Mouse (Mus musculus): Measurements from ENCODE around the gene Daxx. TPM values are rescaled to one million over a fixed set of nuclear protein-coding genes. Genes with fewer than 3 reads are reported as not detected.
"Not testable (repeated sequence)": the region's sequence is repeated elsewhere in the genome, so short reads cannot be mapped to it uniquely, and the experiment has no call there.

Gene Daxx
- polyA plus RNA-seq, 1 experiment from 2014 or later = 39.1 TPM

DNA sequence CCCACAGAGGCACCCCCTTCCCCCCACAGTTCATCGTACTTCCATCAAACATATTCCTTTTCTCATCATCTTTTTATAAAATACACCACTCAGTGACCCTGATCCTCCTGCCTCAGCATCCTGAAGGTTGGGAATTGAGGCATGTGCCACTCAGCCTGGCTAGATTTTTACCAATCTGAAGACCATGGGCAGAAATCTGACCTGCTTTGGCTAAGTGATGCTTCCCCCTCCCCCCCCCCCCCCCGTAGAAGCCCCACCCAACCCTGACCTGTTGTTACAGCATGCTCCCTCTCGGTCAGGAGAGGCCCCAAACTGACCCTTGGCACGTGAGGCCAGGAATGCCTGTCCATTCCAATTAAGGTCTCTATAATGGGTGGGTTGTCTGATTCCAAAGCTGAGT lies 4.4 kb upstream of the Daxx start, which contains the start of gene Platr17:
Platr17 (plus strand) TSS at position 301 of the 400 bp plus-strand sequence.
- H3K36me3 ChIP-seq; ATAC-seq (ENCODE audit: insufficient read depth, low FRiP score, low read depth); H3K4me2 ChIP-seq; H3K27ac ChIP-seq; H3K4me1 ChIP-seq; H3K9ac ChIP-seq; H3K4me3 ChIP-seq (replicated peaks); H3K9me3 ChIP-seq; H3K27me3 ChIP-seq (replicated peaks): not testable (repeated sequence)
- 55% methylated on average over 2 of the region's 4 CpGs for WGBS

DNA sequence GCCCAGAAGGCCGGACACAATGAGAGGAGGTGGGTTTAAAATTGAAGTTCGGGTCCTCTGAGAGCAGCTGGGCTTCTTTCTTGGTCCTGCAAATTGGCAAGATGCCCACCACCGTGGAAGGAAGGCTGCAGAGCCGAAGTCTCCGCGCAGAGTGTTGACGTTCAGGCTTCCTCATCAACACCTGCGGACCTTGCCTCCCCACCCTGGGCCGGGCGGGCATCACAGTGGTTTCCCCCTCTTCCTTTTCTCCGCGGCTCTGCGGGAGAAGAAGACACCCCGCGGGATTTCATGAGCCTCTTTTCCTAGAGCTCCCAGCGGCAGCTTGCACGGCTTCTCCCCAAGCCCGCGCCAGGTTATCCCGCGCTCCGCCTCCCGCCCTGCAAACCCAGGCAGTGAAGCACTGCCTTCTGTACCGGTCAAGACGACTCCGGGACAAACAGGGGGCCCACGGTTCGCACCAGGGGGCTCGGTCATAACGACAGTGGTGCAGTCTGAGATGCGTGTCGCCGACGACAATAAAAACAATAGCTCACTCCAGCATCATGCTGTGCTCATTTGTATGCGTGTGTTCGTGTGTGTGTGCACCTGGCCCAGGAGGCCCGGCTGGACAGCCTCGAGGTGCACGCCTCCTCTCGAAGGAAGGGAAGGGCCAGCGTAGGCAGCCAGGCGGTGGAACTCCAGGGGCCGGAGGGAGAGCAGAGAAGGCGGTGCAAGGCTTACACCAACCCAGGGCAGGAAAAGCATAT lies 710 bp upstream of the Daxx start:
- Histone ChIP-seq H3K4me2 (peak overlapping the region; percentile 98), H3K9ac (peak overlapping the region; percentile 52), H3K36me3 (peaks cover 20% of the 10 kb centered on the region), H3K9me3 (no peaks in the 10 kb centered on the region), H3K4me1 (peaks cover 16% of the 10 kb centered on the region), H3K27ac (peak overlapping the region; percentile 95), H3K27me3 (replicated peaks) (no peaks in the 10 kb centered on the region), H3K4me3 (replicated peaks) (peak overlapping the region; percentile 82)
- WGBS = 1% methylated on average over 43 of the region's 44 CpGs
- ATAC-seq (ENCODE audit: insufficient read depth, low FRiP score, low read depth) = peak; percentile 48

DNA sequence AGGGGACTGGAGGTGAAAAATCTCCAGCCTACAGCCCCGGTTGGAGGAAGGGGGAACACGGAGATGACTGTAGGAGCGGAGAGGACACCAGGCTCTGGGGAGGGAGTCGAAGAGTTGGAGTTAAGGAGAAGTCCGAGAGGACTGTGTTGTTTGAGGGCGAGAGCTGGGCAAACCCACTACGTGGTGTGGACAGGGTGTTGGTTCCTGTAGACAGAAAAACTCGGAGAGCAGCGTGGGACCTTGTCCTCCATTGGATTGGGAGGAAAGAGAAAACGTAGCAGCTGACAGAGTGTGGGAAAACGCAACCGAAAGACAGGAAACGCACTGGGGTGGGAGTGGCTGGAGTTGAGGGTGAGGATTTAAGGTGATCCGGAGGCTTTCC lies 646 bp downstream of the Daxx start:
- Histone ChIP-seq H3K27me3 (replicated peaks) (no peaks in the 10 kb centered on the region), H3K4me3 (replicated peaks) (peak overlapping the region; percentile 82), H3K4me2 (peak overlapping the region; percentile 78), H3K9ac (peak overlapping the region; percentile 94), H3K4me1 (peaks cover 17% of the 10 kb centered on the region), H3K27ac (peak overlapping the region; percentile 95), H3K9me3 (no peaks in the 10 kb centered on the region), H3K36me3 (peaks cover 26% of the 10 kb centered on the region)
- no peak for ATAC-seq (ENCODE audit: insufficient read depth, low FRiP score, low read depth)
- WGBS = 0% methylated on average over 14 of the region's 14 CpGs

DNA sequence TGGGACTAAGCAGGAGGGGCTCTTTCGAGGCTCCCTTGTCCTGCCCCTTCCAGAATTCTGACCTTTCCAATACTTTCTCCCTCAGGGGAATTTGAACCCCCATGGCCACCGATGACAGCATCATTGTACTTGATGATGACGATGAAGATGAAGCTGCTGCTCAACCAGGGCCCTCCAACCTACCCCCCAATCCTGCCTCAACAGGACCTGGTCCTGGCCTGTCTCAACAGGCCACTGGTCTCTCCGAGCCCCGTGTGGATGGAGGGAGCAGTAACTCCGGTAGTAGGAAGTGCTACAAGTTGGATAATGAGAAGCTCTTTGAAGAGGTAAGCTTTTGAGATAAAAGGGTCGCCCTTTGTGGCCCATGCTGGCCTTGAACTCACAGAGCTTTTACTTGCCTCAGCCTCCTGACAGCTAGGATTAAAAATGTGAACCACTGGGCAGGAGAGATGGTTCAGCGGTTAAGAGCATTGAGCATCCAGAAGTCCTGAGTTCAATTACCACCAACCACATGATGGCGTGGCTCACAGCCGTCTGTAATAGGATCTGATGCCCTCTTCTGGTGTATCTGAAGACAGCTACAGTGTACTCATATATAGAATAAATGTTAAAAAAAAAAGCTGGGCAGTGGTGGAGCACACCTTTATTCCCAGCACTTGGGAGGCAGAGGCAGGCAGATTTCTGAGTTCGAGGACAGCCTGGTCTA lies 1.3 kb downstream of the Daxx start:
- WGBS = 41% methylated on average over 11 of the region's 11 CpGs
- Histone ChIP-seq H3K36me3 (peaks cover 26% of the 10 kb centered on the region), H3K27me3 (replicated peaks) (no peaks in the 10 kb centered on the region), H3K4me1 (peaks cover 21% of the 10 kb centered on the region), H3K4me3 (replicated peaks) (peak overlapping the region; percentile 82), H3K9me3 (no peaks in the 10 kb centered on the region), H3K4me2 (peak overlapping the region; percentile 78), H3K27ac (peak overlapping the region; percentile 95), H3K9ac (peak overlapping the region; percentile 94)
- no peak for ATAC-seq (ENCODE audit: insufficient read depth, low FRiP score, low read depth)

DNA sequence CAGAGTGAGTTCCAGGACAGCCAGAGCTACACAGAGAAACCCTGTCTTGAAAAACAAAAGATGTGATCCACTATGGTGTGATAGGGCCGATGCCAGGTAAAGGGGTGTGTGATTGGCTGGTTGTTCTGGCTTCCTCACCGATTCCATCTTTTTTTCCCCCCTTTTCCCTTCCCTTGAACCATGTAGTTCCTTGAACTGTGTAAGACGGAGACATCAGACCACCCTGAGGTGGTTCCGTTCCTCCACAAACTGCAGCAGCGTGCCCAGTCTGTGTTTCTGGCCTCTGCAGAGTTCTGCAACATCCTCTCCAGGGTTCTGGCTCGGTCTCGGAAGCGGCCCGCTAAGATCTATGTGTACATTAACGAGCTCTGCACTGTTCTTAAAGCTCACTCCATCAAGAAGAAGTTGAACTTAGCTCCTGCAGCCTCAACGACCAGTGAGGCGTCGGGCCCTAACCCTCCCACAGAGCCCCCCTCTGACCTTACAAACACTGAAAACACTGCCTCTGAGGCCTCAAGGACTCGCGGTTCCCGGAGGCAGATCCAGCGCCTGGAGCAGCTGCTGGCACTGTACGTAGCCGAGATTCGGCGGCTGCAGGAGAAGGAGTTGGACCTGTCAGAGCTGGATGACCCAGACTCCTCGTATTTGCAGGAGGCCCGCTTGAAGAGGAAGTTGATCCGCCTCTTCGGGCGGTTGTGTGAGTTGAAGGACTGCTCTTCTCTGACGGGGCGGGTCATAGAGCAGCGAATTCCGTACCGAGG lies 2.0 kb downstream of the Daxx start:
- Histone ChIP-seq H3K4me3 (replicated peaks) (no peak overlapping the region), H3K4me1 (peaks cover 21% of the 10 kb centered on the region), H3K4me2 (no peak overlapping the region), H3K27ac (no peak overlapping the region), H3K9ac (no peak overlapping the region), H3K27me3 (replicated peaks) (no peaks in the 10 kb centered on the region), H3K9me3 (no peaks in the 10 kb centered on the region), H3K36me3 (peaks cover 26% of the 10 kb centered on the region)
- 91% methylated on average over 31 of the region's 31 CpGs for WGBS
- ATAC-seq (ENCODE audit: insufficient read depth, low FRiP score, low read depth) = no peak

DNA sequence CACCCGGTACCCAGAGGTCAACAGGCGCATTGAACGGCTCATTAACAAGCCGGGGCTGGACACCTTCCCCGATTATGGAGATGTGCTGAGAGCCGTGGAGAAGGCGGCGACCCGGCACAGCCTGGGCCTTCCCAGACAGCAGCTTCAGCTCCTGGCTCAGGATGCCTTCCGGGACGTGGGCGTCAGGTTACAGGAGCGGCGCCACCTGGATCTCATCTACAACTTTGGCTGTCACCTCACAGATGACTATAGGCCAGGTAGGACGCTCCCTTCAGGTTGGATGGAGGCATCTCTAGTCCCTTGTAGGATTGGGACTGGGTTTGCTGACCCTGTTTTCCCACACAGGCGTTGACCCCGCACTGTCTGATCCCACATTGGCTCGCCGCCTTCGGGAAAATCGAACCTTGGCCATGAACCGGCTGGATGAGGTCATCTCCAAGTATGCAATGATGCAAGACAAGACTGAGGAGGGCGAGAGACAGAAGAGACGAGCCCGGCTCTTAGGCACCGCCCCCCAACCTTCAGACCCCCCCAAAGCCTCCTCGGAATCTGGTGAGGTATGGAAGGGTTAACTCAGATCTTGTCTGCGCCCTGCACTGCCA lies 2.7 kb downstream of the Daxx start:
- no peaks in the 10 kb centered on the region for H3K27me3 ChIP-seq (replicated peaks)
- peaks cover 24% of the 10 kb centered on the region for H3K4me1 ChIP-seq
- H3K4me3 ChIP-seq (replicated peaks) = no peak overlapping the region
- H3K36me3 ChIP-seq = peaks cover 27% of the 10 kb centered on the region
- H3K4me2 ChIP-seq = no peak overlapping the region
- WGBS = 89% methylated on average over 28 of the region's 28 CpGs
- no peak for ATAC-seq (ENCODE audit: insufficient read depth, low FRiP score, low read depth)
- H3K9ac ChIP-seq = no peak overlapping the region
- H3K9me3 ChIP-seq = no peaks in the 10 kb centered on the region
- H3K27ac ChIP-seq = no peak overlapping the region

DNA sequence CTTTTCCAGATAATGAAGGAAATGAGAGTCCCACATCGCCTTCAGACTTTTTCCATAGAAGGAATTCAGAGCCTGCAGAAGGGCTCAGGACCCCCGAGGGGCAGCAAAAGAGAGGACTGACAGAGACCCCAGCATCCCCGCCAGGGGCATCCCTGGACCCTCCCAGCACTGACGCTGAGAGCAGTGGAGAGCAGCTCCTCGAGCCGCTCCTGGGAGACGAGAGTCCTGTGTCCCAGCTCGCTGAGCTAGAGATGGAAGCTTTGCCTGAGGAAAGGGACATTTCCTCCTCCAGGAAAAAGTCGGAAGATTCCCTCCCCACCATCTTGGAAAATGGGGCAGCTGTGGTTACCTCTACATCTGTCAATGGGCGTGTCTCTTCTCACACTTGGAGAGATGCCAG lies 4.0 kb downstream of the Daxx start:
- no peak for ATAC-seq (ENCODE audit: insufficient read depth, low FRiP score, low read depth)
- H3K9me3 ChIP-seq = no peaks in the 10 kb centered on the region
- H3K4me2 ChIP-seq = no peak overlapping the region
- H3K27ac ChIP-seq = no peak overlapping the region
- H3K36me3 ChIP-seq = peaks cover 40% of the 10 kb centered on the region
- no peaks in the 10 kb centered on the region for H3K27me3 ChIP-seq (replicated peaks)
- H3K4me1 ChIP-seq = peaks cover 29% of the 10 kb centered on the region
- H3K9ac ChIP-seq = no peak overlapping the region
- no peak overlapping the region for H3K4me3 ChIP-seq (replicated peaks)
- 91% methylated on average over 10 of the region's 10 CpGs for WGBS

DNA sequence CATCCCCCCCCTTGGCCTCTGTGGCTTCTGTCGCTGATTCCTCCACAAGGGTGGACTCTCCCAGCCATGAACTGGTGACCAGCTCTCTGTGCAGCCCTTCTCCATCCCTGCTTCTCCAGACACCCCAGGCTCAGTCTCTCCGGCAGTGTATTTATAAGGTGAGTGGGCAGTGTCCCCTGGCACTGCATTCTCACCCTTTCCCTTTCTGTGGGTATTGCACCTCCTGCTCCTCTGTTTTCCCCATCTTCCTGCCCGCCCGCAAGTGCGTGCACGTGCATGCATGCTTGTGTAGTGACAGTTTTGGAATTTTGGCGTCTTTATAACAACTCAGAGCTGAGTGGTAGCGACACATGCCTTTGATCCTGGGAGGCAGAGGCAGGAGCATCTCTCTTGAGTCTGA lies 4.7 kb downstream of the Daxx start:
- no peak for ATAC-seq (ENCODE audit: insufficient read depth, low FRiP score, low read depth)
- no peak overlapping the region for H3K27ac ChIP-seq
- WGBS = 94% methylated on average over 8 of the region's 8 CpGs
- no peak overlapping the region for H3K4me2 ChIP-seq
- peaks cover 42% of the 10 kb centered on the region for H3K36me3 ChIP-seq
- no peak overlapping the region for H3K9ac ChIP-seq
- no peaks in the 10 kb centered on the region for H3K27me3 ChIP-seq (replicated peaks)
- H3K9me3 ChIP-seq = no peaks in the 10 kb centered on the region
- peaks cover 34% of the 10 kb centered on the region for H3K4me1 ChIP-seq
- no peak overlapping the region for H3K4me3 ChIP-seq (replicated peaks)

DNA sequence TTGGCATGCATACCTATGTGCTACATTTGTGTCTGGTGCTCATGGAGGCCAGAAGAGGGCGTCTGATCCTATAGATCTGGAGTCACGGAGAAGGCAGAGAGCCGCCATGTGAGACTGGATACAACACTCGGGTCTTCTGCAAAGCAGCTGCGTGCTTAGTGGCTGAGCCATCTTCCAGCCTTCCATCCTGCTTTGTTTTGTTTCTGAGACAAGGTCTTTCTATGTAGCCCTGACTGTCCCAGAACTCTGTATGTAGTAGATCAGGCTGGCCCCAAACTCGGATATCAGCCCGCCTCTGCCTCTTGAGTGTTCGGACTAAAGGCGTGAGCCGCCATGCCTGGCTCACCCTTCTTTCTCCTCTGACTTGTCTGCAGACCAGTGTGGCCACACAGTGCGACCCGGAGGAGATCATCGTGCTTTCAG lies 5.8 kb downstream of the Daxx start:
- peaks cover 38% of the 10 kb centered on the region for H3K4me1 ChIP-seq
- H3K36me3 ChIP-seq = peaks cover 42% of the 10 kb centered on the region
- 77% methylated on average over 13 of the region's 13 CpGs for WGBS
- no peak overlapping the region; the same call in 1 of the 2 replicates for H3K4me3 ChIP-seq (replicated peaks)
- peak overlapping the region; percentile 70 for H3K4me2 ChIP-seq
- H3K27ac ChIP-seq = 0 out of 2 replicates have a peak overlapping the region, but pooled peaks have one; percentile 87
- no peaks in the 10 kb centered on the region for H3K27me3 ChIP-seq (replicated peaks)
- H3K9ac ChIP-seq = no peak overlapping the region
- H3K9me3 ChIP-seq = no peaks in the 10 kb centered on the region
- no peak for ATAC-seq (ENCODE audit: insufficient read depth, low FRiP score, low read depth)

DNA sequence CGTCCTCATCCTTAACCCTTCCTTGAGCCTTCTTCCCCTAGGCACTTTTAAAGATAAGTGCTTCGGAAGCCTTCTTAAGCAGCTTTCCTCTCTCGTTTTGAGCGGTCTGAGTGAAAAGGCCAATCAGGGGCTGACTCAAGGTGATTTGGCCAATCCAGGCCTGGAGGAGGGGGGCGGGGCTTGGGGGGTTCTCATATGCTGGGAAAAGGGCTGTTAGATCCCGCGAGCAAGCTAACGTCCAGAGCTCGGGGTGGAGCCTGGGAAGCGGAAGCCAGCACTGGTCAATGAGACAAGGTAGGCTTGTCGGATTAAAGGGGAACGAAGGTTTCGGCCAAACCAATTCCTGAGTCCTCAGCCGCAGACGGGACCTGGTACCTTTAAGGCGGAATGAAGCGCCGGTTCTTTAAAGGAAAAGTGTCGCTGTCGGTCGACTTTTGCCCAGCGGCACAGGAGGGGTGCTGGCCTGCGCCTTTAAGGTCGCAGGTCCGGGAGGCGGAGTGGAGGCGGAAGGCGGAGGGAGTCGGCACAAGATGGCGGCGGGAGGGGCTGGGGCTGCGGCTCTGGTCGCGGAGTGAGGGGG lies 6.5 kb downstream of the Daxx start, which contains the start of the genes Tapbp and Zbtb22:
Tapbp (plus strand) TSS at position 229 of the 580 bp plus-strand sequence.
Zbtb22 (plus strand) TSS at position 234 of the 580 bp plus-strand sequence.
- H3K27ac ChIP-seq = peak within 1 kb of the TSS; percentile 87
- peak; percentile 91 for ATAC-seq (ENCODE audit: insufficient read depth, low FRiP score, low read depth)
- peaks cover 42% of the 10 kb centered on the region for H3K36me3 ChIP-seq
- H3K4me2 ChIP-seq = peak within 1 kb of the TSS; percentile 70
- H3K27me3 ChIP-seq (replicated peaks) = no peaks in the 10 kb centered on the region
- H3K9ac ChIP-seq = peak within 1 kb of the TSS; percentile 29; the same call in 1 of the 2 replicates
- no peaks in the 10 kb centered on the region for H3K9me3 ChIP-seq
- WGBS = under 1% methylated on average over 34 of the region's 34 CpGs
- peaks cover 30% of the 10 kb centered on the region for H3K4me1 ChIP-seq
- H3K4me3 ChIP-seq (replicated peaks) = peak within 1 kb of the TSS; percentile 58

DNA sequence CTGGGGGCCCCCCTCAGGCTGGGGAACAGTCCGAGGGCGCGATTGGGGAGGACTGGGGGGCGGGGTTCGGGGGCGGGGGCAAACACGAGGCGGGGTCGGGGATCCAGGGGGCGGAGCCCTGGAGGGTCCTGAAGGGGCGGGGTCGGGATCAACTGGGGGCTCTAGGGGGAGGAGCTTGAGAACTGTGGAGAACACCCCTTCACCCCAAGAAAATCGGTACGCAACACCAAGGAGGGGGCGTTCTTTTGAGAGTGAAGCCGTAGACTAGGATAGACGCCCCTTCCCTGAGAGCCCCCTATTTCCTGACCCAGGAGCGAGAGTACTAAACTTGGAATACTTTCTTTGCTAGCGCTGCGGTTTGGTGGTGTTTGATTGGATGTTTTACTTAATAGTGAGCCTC lies 7.1 kb downstream of the Daxx start:
- Histone ChIP-seq H3K4me1 (peaks cover 28% of the 10 kb centered on the region), H3K9me3 (no peaks in the 10 kb centered on the region), H3K9ac (peak overlapping the region; percentile 29; the same call in 1 of the 2 replicates), H3K27ac (peak overlapping the region; percentile 87), H3K36me3 (peaks cover 40% of the 10 kb centered on the region), H3K4me3 (replicated peaks) (peak overlapping the region; percentile 58), H3K4me2 (peak overlapping the region; percentile 70), H3K27me3 (replicated peaks) (no peaks in the 10 kb centered on the region)
- WGBS = under 1% methylated on average over 19 of the region's 20 CpGs
- ATAC-seq (ENCODE audit: insufficient read depth, low FRiP score, low read depth) = 0 out of 2 replicates have a peak, but pooled peaks have one; percentile 1
